Mouse (Mus musculus) MEL (cell line): Measurements from ENCODE around the gene Zbtb40. TPM values are rescaled to one million over a fixed set of nuclear protein-coding genes. Genes with fewer than 3 reads are reported as not detected.

Source experiments
- DNase-seq: peaks from one replicate; pipeline ENCODE4 v3.0.0; 2011; ENCODE audit warnings: low read depth, low spot score
- H3K27ac ChIP-seq: 2 replicates; pipeline ENCODE4 v1.5.1; 2012; ENCODE audit warnings: low read depth, mild to moderate bottlenecking, control low read depth, low read length, moderate library complexity; ENCODE audit not compliant: control insufficient read depth
- H3K27me3 ChIP-seq, 2 experiments: fragments of 150-350 bp in 1 of 2; sonication (generic) in 1 of 2; 2 replicates each; pipeline ENCODE4 v1.6.1; 2012; ENCODE audit warnings: low read length in 2 of 2, mild to moderate bottlenecking in 2 of 2, improper control_type of control experiment in 1 of 2, moderate library complexity in 1 of 2; ENCODE audit not compliant: insufficient read depth in 2 of 2, control insufficient read depth in 1 of 2
- H3K36me3 ChIP-seq, 2 experiments: 2 replicates each; pipeline ENCODE4 v1.6.1; 2012 to 2014; ENCODE audit warnings: low read length in 2 of 2, improper control_type of control experiment in 1 of 2, inconsistent platforms in 1 of 2, mild to moderate bottlenecking in 1 of 2; ENCODE audit not compliant: insufficient read depth in 2 of 2, control insufficient read depth in 1 of 2
- H3K4me1 ChIP-seq, 2 experiments: fragments of 150-350 bp in 1 of 2; sonication (generic) in 1 of 2; 2 replicates each; pipeline ENCODE4 v1.6.1; 2012; ENCODE audit warnings: low read length in 2 of 2, improper control_type of control experiment in 1 of 2, mild to moderate bottlenecking in 1 of 2; ENCODE audit not compliant: insufficient read depth in 2 of 2, control insufficient read depth in 1 of 2
- H3K4me3 ChIP-seq, 2 experiments: fragments of 150-350 bp in 1 of 2; sonication (generic) in 1 of 2; 2 replicates each; pipeline ENCODE4 v1.5.1; 2012; ENCODE audit warnings: low read depth in 2 of 2, low read length in 2 of 2, mild to moderate bottlenecking in 2 of 2, moderate library complexity in 2 of 2, control low read depth in 1 of 2, improper control_type of control experiment in 1 of 2; ENCODE audit not compliant: control insufficient read depth in 1 of 2, insufficient read depth in 1 of 2
- H3K79me2 ChIP-seq: 2 replicates; pipeline ENCODE4 v1.6.1; 2012; ENCODE audit warnings: mild to moderate bottlenecking, low read length, moderate library complexity; ENCODE audit not compliant: control insufficient read depth, poor library complexity, insufficient read depth
- H3K9ac ChIP-seq: 2 replicates; pipeline ENCODE4 v1.6.1; 2012; ENCODE audit warnings: low read depth, mild to moderate bottlenecking, control low read depth, low read length, moderate library complexity; ENCODE audit not compliant: control insufficient read depth, poor library complexity, severe bottlenecking
- H3K9me3 ChIP-seq: fragments of 150-350 bp; sonication (generic); replicated peaks from 2 replicates; pipeline ENCODE4 v1.6.1; 2012; ENCODE audit warnings: mild to moderate bottlenecking, low read length, improper control_type of control experiment, moderate library complexity; ENCODE audit not compliant: insufficient read depth
- BHLHE40 ChIP-seq: IDR thresholded peaks from 2 replicates; pipeline ENCODE4 v1.6.1; 2012; ENCODE audit warnings: low read depth, mild to moderate bottlenecking, inconsistent platforms, low read length, improper control_type of control experiment, borderline replicate concordance
- CTCF ChIP-seq, 3 experiments: IDR thresholded peaks in 2 of 3; conservative IDR thresholded peaks in 1 of 3; 2 replicates each; pipeline ENCODE4 v1.5.1; 2011 to 2012; ENCODE audit warnings: low read length in 3 of 3, low read depth in 2 of 3, mild to moderate bottlenecking in 2 of 3, improper control_type of control experiment in 1 of 3, inconsistent platforms in 1 of 3, mixed read lengths in 1 of 3, moderate library complexity in 1 of 3; ENCODE audit not compliant: control insufficient read depth in 1 of 3, insufficient read depth in 1 of 3, poor library complexity in 1 of 3, severe bottlenecking in 1 of 3
- ETS1 ChIP-seq: IDR thresholded peaks from 2 replicates; pipeline ENCODE4 v1.6.1; 2012; ENCODE audit warnings: low read depth, mild to moderate bottlenecking, inconsistent platforms, low read length, improper control_type of control experiment, moderate library complexity
- GATA1 ChIP-seq: IDR thresholded peaks from 2 replicates; pipeline ENCODE4 v1.6.1; 2011; ENCODE audit warnings: low read depth, low read length, improper control_type of control experiment
- HCFC1 ChIP-seq: IDR thresholded peaks from 2 replicates; pipeline ENCODE4 v1.6.1; 2012; ENCODE audit warnings: low read depth, mild to moderate bottlenecking, inconsistent platforms, low read length, improper control_type of control experiment, moderate library complexity
- MAZ ChIP-seq: IDR thresholded peaks from 2 replicates; pipeline ENCODE4 v1.6.1; 2012; ENCODE audit warnings: low read depth, mild to moderate bottlenecking, inconsistent platforms, low read length, improper control_type of control experiment
- MXI1 ChIP-seq: IDR thresholded peaks from 2 replicates; pipeline ENCODE4 v1.6.1; 2011; ENCODE audit warnings: mild to moderate bottlenecking, low read depth, low read length, improper control_type of control experiment
- NELFE ChIP-seq: IDR thresholded peaks from 2 replicates; pipeline ENCODE4 v1.6.1; 2011; ENCODE audit warnings: low read depth, low read length, improper control_type of control experiment
- NRF1 ChIP-seq: IDR thresholded peaks from 2 replicates; pipeline ENCODE4 v1.6.1; 2014; ENCODE audit warnings: low read depth, mild to moderate bottlenecking, inconsistent platforms, low read length, improper control_type of control experiment, moderate library complexity; ENCODE audit not compliant: poor library complexity, insufficient read depth, severe bottlenecking
- POLR2A ChIP-seq, 2 experiments: IDR thresholded peaks; 2 replicates each; pipeline ENCODE4 v1.6.1; 2011 to 2012; ENCODE audit warnings: low read length in 2 of 2, mild to moderate bottlenecking in 2 of 2, control low read depth in 1 of 2, improper control_type of control experiment in 1 of 2, low read depth in 1 of 2, moderate library complexity in 1 of 2; ENCODE audit not compliant: control insufficient read depth in 1 of 2, insufficient read depth in 1 of 2, poor library complexity in 1 of 2
- RAD21 ChIP-seq: IDR thresholded peaks from 2 replicates; pipeline ENCODE4 v1.6.1; 2011; ENCODE audit warnings: mild to moderate bottlenecking, low read depth, low read length, improper control_type of control experiment
- RCOR1 ChIP-seq: IDR thresholded peaks from 2 replicates; pipeline ENCODE4 v1.6.1; 2012; ENCODE audit warnings: low read depth, mild to moderate bottlenecking, inconsistent platforms, low read length, improper control_type of control experiment
- SMC3 ChIP-seq: IDR thresholded peaks from 2 replicates; pipeline ENCODE4 v1.6.1; 2011; ENCODE audit warnings: low read depth, low read length, improper control_type of control experiment
- TAL1 ChIP-seq: IDR thresholded peaks from 2 replicates; pipeline ENCODE4 v1.6.1; 2012; ENCODE audit warnings: mild to moderate bottlenecking, inconsistent platforms, low read length, moderate library complexity, mixed read lengths
- TCF12 ChIP-seq: IDR thresholded peaks from 2 replicates; pipeline ENCODE4 v1.6.1; 2014; ENCODE audit warnings: low read depth, mild to moderate bottlenecking, inconsistent platforms, low read length, improper control_type of control experiment, moderate library complexity
- UBTF ChIP-seq: IDR thresholded peaks from 2 replicates; pipeline ENCODE4 v1.6.1; 2012; ENCODE audit warnings: low read depth, mild to moderate bottlenecking, inconsistent platforms, low read length, improper control_type of control experiment, moderate library complexity, borderline replicate concordance; ENCODE audit not compliant: insufficient read depth
- ZC3H11A ChIP-seq: IDR thresholded peaks from 2 replicates; pipeline ENCODE4 v1.6.1; 2012; ENCODE audit warnings: low read depth, mild to moderate bottlenecking, inconsistent platforms, low read length, improper control_type of control experiment
- ZNF384 ChIP-seq: IDR thresholded peaks from 2 replicates; pipeline ENCODE4 v1.6.1; 2012; ENCODE audit warnings: low read depth, mild to moderate bottlenecking, inconsistent platforms, low read length, improper control_type of control experiment
- polyA plus RNA-seq, 2 experiments: library from polyadenylated mRNA; stranded (reverse) in 1 of 2; unstranded in 1 of 2; fragments of >175 nt in 1 of 2; fragments of >200 nt in 1 of 2; gene quantifications; 2 replicates each; pipeline versions ENCODE4 v1.2.1 to v1.2.4; 2012; ENCODE audit warnings: low replicate concordance in 2 of 2, low read depth in 1 of 2; ENCODE audit not compliant: insufficient read length in 2 of 2, insufficient read depth in 1 of 2, missing spikeins in 1 of 2
- total RNA-seq: library from RNA; depleted of rRNA; stranded (reverse); fragments of 300-350 nt; gene quantifications from 2 replicates; pipeline ENCODE4 v1.2.3, GENCODE M21; 2012

Zbtb40 gene
- total and polyA plus RNA-seq, 3 experiments, result 9.6 to 14.4 TPM; not detected in 1

- DNase-seq, result no peak
- no peaks in the 10 kb centered on the region for H3K79me2 ChIP-seq
- no peaks in the 10 kb centered on the region for H3K9me3 ChIP-seq
- no peak overlapping the region for H3K27ac ChIP-seq
- no peak for TF ChIP-seq NELFE
- H3K27me3 ChIP-seq, result no peaks in the 10 kb centered on the region
- no peak overlapping the region for H3K4me3 ChIP-seq
- H3K36me3 ChIP-seq, result no peaks in the 10 kb centered on the region; a peak in 1 of 4 replicates
- no peak overlapping the region for H3K9ac ChIP-seq
- no peaks in the 10 kb centered on the region for H3K4me1 ChIP-seq
Measured at GRCm38 (mm10) chr4:136998371-136998770, 50.2 kb downstream of the Zbtb40 start.

GRCm38 (mm10) chr4:136997723-136998345 is 50.8 kb downstream of the Zbtb40 start:
- Histone ChIP-seq H3K9ac (no peak overlapping the region), H3K27ac (no peak overlapping the region), H3K9me3 (no peaks in the 10 kb centered on the region), H3K4me3 (no peak overlapping the region), H3K36me3 (no peaks in the 10 kb centered on the region; a peak in 1 of 4 replicates), H3K79me2 (no peaks in the 10 kb centered on the region), H3K4me1 (no peaks in the 10 kb centered on the region), H3K27me3 (no peaks in the 10 kb centered on the region)
- DNase-seq, result no peak
- TF ChIP-seq ETS1 (no peak), RCOR1 (no peak), GATA1 (no peak), UBTF (no peak), NELFE (no peak), ZC3H11A (no peak), BHLHE40 (no peak), MXI1 (no peak), NRF1 (no peak), TCF12 (no peak), MAZ (no peak), RAD21 (no peak), SMC3 (no peak), HCFC1 (no peak), TAL1 (no peak)

- Histone ChIP-seq H3K79me2 (no peaks in the 10 kb centered on the region), H3K9me3 (no peaks in the 10 kb centered on the region), H3K4me1 (no peaks in the 10 kb centered on the region), H3K27ac (no peak overlapping the region), H3K36me3 (no peaks in the 10 kb centered on the region), H3K4me3 (no peak overlapping the region), H3K9ac (no peak overlapping the region), H3K27me3 (no peaks in the 10 kb centered on the region)
- no peak for TF ChIP-seq ZC3H11A
- TF ChIP-seq RCOR1, result no peak
- TF ChIP-seq GATA1, result no peak
- no peak for TF ChIP-seq HCFC1
- no peak for TF ChIP-seq RAD21
- TF ChIP-seq NELFE, result no peak
- TF ChIP-seq POLR2A (IDR thresholded peaks at IDR 0.05; ENCODE audit: control insufficient read depth in 1 of 2, insufficient read depth in 1 of 2, low read depth in 1 of 2, low read length in 2 of 2, poor library complexity in 1 of 2), result no peak
- TF ChIP-seq ZNF384, result no peak
- TF ChIP-seq CTCF (IDR thresholded peaks at IDR 0.05 in 2 of 3, conservative IDR thresholded peaks at IDR 0.05 in 1 of 3; ENCODE audit: control insufficient read depth in 1 of 3, insufficient read depth in 1 of 3, low read depth in 2 of 3, low read length in 3 of 3, poor library complexity in 1 of 3, severe bottlenecking in 1 of 3), result no peak
- no peak for DNase-seq
Measured at GRCm38 (mm10) chr4:136996933-136997332, 51.7 kb downstream of the Zbtb40 start.
